Mouse (Mus musculus) midbrain, embryonic 11.5 days (tissue): Measurements from ENCODE around the gene Gm21970. TPM values are rescaled to one million over a fixed set of nuclear protein-coding genes. Genes with fewer than 3 reads are reported as not detected.

Experiments used
- ATAC-seq: fragments of 200-750 bp; cut with Nextera tagmentation; 2 replicates; pipeline ENCODE4 v1.8.0; 2017; ENCODE audit warnings: moderate TSS enrichment, moderate library complexity; ENCODE audit not compliant: low FRiP score
- DNase-seq: peaks from one replicate; pipeline ENCODE4 v3.0.0; 2015; ENCODE audit warnings: low spot score; ENCODE audit errors: missing footprints
- H3K27ac ChIP-seq: fragments of 300-500 bp; sonication (generic); 2 replicates; pipeline ENCODE4 v1.5.1; 2014; ENCODE audit warnings: low read depth, low read length
- H3K27me3 ChIP-seq: fragments of 300-500 bp; sonication (generic); 2 replicates; pipeline ENCODE4 v1.6.1; 2014; ENCODE audit warnings: mild to moderate bottlenecking, low read length, moderate library complexity, mixed read lengths; ENCODE audit not compliant: control insufficient read depth, insufficient read depth
- H3K36me3 ChIP-seq: fragments of 300-500 bp; sonication (generic); 2 replicates; pipeline ENCODE4 v1.6.1; 2014; ENCODE audit warnings: mild to moderate bottlenecking, low read length, moderate library complexity, mixed read lengths; ENCODE audit not compliant: control insufficient read depth, insufficient read depth
- H3K4me1 ChIP-seq: fragments of 300-500 bp; sonication (generic); 2 replicates; pipeline ENCODE4 v1.6.1; 2014; ENCODE audit warnings: low read length; ENCODE audit not compliant: control insufficient read depth, insufficient read depth
- H3K4me2 ChIP-seq: fragments of 300-500 bp; sonication (generic); 2 replicates; pipeline ENCODE4 v1.6.1; 2014; ENCODE audit warnings: mild to moderate bottlenecking, moderate library complexity
- H3K4me3 ChIP-seq: fragments of 300-500 bp; sonication (generic); 2 replicates; pipeline ENCODE4 v1.5.1; 2014; ENCODE audit warnings: low read depth, low read length
- H3K9ac ChIP-seq: fragments of 300-500 bp; sonication (generic); 2 replicates; pipeline ENCODE4 v1.6.1; 2014; ENCODE audit warnings: low read length
- H3K9me3 ChIP-seq: fragments of 300-500 bp; sonication (generic); 2 replicates; pipeline ENCODE4 v1.6.1; 2016; ENCODE audit warnings: low read length; ENCODE audit not compliant: control insufficient read depth
- WGBS: fragments of 180-500 bp; shearing (Covaris S2); extraction: QIAGEN DNeasy Blood & Tissue Kit; methylation state at CpG from one replicate; pipeline ENCODE4 v1.1.7; 2014; 5-methylcytosine and 5-hydroxymethylcytosine counted together
- polyA plus RNA-seq: library from polyadenylated mRNA; unstranded; fragments of >200 nt; fragmentation: Nextera tagmentation; extraction: Ambion mirVana; gene quantifications from 2 replicates; pipeline ENCODE4 v1.2.1, GENCODE M21; 2014

The Gm21970 gene
- polyA plus RNA-seq, 1 experiment from 2014 or later: not detected

DNA sequence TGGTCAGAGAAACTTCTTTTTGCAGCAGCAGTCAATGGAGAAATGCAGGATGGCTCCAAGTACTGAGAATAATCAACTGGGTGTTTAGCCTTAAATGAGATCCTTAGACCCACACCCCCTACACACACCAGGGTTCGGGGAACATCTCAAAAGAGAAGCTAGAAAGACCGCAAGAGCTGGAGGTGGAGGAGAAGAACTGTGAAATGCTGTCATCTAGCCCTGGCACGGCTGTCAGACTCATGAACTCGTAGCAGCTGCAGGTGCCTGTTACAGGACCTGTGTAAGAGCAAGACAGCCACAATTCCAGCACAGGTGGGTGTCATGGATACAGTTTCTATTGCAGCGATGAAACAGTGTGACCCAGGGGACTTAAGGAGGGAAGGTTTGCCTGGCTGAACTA, 37.9 kb upstream of the Gm21970 start:
- no peak overlapping the region for H3K4me3 ChIP-seq
- H3K9ac ChIP-seq: no peak overlapping the region
- H3K36me3 ChIP-seq: no peaks in the 10 kb centered on the region
- 86% methylated on average over 5 of the region's 5 CpGs for WGBS
- ATAC-seq: no peak
- peaks cover 2% of the 10 kb centered on the region; the same call in 1 of the 2 replicates for H3K4me1 ChIP-seq
- H3K4me2 ChIP-seq: no peak overlapping the region
- no peaks in the 10 kb centered on the region for H3K9me3 ChIP-seq
- H3K27ac ChIP-seq: no peak overlapping the region
- peaks cover 4% of the 10 kb centered on the region; the same call in 1 of the 2 replicates for H3K27me3 ChIP-seq
- DNase-seq: no peak

DNA sequence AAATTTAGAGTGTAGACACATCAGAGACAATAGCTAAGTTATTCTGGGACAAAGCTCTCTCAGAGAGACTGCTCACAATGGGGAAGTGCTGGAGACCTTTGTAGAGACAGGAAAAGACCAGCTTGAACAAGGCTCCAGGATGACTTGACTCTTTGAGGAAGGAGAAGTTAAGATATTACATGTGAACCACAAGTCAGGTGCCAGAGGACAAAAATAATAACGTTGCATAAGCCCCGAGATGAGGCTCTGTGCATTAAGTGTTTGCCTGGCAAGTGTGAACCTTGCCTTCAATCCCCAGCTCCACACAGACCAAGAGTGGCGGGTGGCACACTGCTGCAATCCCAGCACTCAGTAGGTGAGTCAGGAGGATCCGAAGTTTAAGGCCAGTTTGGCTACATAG, 36.9 kb upstream of the Gm21970 start:
- no peak for ATAC-seq
- Histone ChIP-seq H3K4me1 (no peaks in the 10 kb centered on the region), H3K36me3 (no peaks in the 10 kb centered on the region), H3K9me3 (no peaks in the 10 kb centered on the region), H3K4me3 (no peak overlapping the region), H3K27me3 (peaks cover 4% of the 10 kb centered on the region; the same call in 1 of the 2 replicates), H3K9ac (no peak overlapping the region), H3K4me2 (no peak overlapping the region), H3K27ac (no peak overlapping the region)
- DNase-seq: peak; percentile 67
- WGBS: 78% methylated on average over 4 of the region's 4 CpGs

DNA sequence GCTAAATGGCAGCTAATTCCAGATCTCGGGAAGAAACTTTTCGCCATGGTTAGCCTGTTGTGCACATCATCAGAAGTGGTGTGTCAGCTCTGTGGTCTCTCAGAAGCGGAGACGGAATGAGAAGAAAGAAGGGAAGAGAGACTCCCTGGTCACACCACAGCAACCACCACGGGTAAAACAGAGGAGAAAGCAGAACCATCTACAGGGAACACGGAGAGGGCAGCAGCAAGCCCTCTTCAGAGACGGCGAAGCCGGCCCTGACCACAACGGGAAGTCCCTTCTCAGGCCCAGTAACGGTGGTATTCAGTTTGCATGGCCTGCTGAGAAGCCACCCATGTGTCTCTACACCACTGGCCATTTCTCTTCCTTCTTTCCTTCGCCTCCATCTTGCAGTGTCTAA, 36.4 kb upstream of the Gm21970 start:
- H3K27me3 ChIP-seq: peaks cover 4% of the 10 kb centered on the region; the same call in 1 of the 2 replicates
- 76% methylated on average over 12 of the region's 12 CpGs for WGBS
- H3K9me3 ChIP-seq: no peaks in the 10 kb centered on the region
- H3K36me3 ChIP-seq: no peaks in the 10 kb centered on the region
- no peak overlapping the region for H3K4me2 ChIP-seq
- DNase-seq (peak; percentile 79), ATAC-seq (no peak)
- H3K9ac ChIP-seq: no peak overlapping the region
- H3K4me3 ChIP-seq: no peak overlapping the region
- H3K27ac ChIP-seq: no peak overlapping the region
- H3K4me1 ChIP-seq: no peaks in the 10 kb centered on the region

DNA sequence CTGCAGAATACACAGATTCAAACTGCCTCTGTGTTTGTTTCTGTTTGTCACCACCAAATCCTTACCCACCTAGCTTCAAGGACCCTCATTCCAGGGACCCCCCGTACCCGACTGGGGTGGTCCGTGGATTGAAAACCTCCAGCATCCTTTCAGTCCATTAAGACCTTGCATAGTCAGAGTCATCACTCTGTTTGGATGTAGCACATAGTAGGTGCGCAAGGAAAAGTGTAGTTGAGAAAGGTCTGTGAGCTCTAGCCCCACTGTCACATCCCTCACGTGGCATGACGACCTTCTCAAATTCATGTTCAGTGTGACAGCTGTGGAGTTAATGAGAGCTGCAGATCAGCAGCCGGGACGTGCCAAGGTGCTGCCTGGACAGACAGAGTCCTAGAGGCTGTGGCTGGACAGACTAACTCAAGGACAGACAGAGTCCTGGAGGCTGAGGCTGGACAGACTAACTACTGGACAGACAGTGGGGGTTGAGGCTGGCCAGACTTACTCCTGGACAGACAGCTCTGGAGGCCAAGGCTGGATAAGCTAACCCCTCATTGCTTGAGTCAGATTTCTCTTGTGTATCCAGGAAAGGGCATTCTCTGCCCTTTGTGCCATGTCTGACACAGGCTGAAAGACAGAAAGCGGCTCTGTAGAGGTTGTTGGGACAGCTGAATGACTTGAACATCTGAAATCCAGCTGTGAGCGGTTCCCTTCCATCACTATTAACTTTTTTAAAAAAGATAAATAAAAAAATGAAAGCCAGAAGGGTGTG, 34.6 kb upstream of the Gm21970 start:
- no peak for DNase-seq
- no peak for ATAC-seq
- Histone ChIP-seq H3K9me3 (no peaks in the 10 kb centered on the region), H3K4me2 (no peak overlapping the region), H3K4me1 (no peaks in the 10 kb centered on the region), H3K4me3 (no peak overlapping the region), H3K27me3 (peaks cover 4% of the 10 kb centered on the region; the same call in 1 of the 2 replicates), H3K27ac (no peak overlapping the region), H3K9ac (no peak overlapping the region), H3K36me3 (no peaks in the 10 kb centered on the region)
- WGBS: 83% methylated on average over 10 of the region's 10 CpGs

DNA sequence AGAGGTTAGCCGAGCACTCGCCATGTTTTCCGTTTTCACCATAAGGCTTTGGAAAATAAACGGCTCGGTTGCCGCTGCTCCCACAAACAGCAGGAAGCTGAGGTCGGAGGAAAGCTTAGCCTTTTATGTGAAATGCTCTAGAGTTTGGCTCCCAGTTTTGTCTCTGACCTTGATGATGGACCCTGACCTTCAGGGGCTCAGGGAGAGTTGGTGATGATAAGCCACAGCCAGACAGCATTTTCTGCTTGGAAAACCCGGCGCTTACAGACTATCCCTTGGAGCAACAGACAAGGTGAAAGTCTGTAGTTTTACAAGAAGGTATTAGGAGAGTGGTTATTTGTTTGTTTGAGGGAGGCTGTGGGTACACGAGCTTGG, 34.0 kb upstream of the Gm21970 start:
- Histone ChIP-seq H3K4me3 (no peak overlapping the region), H3K9me3 (no peaks in the 10 kb centered on the region), H3K9ac (no peak overlapping the region), H3K27me3 (peaks cover 4% of the 10 kb centered on the region; the same call in 1 of the 2 replicates), H3K36me3 (no peaks in the 10 kb centered on the region), H3K4me1 (no peaks in the 10 kb centered on the region), H3K4me2 (no peak overlapping the region), H3K27ac (no peak overlapping the region)
- WGBS: 60% methylated on average over 10 of the region's 10 CpGs
- DNase-seq (no peak), ATAC-seq (no peak)

DNA sequence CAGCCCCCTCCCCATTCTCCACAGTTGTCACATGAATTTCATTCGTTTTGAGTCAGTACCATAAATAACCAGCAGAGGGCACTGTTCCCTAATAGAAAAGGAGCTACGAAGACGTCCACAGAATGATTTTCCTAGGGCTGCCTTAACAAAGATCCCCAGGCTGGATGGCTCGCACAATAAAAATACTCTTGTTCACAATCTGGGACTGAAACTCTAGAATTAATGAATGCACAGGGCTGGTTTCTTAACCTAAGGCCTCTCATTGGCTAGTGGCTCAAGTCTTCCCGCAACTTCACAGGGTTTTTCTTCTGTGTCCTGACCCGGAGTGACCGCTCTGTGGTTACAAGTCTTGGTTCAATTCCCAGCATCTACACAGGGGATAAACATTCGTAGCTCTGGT, 33.0 kb upstream of the Gm21970 start:
- DNase-seq: peak; percentile 99
- Histone ChIP-seq H3K4me1 (no peaks in the 10 kb centered on the region), H3K27me3 (no peaks in the 10 kb centered on the region), H3K9me3 (no peaks in the 10 kb centered on the region), H3K36me3 (no peaks in the 10 kb centered on the region), H3K4me3 (no peak overlapping the region), H3K27ac (no peak overlapping the region), H3K9ac (no peak overlapping the region), H3K4me2 (no peak overlapping the region)
- ATAC-seq: peak; percentile 30
- 41% methylated on average over 8 of the region's 8 CpGs for WGBS

DNA sequence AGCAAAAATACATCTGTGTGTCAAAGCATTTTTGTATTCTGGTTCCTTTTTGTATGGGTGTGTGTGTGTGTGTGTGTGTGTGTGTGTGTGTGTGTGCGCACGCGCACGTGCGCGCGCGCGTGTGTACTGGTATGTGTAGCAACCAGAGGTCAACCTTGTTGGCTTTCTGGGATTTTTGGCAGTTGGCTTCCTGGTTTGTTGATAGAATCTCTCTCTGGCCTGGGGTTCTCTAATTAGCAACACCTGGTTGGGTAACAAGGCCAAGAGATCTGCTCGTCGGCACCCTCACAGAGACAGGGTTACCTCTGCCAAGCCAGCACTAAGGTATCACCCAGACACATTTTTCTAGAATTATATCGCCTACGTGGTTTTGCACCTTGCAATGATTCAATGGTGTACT, 32.0 kb upstream of the Gm21970 start:
- no peak overlapping the region for H3K4me2 ChIP-seq
- H3K4me3 ChIP-seq: no peak overlapping the region
- 94% methylated on average over 13 of the region's 13 CpGs for WGBS
- no peaks in the 10 kb centered on the region for H3K4me1 ChIP-seq
- H3K9me3 ChIP-seq: no peaks in the 10 kb centered on the region
- DNase-seq (no peak), ATAC-seq (no peak)
- no peak overlapping the region for H3K9ac ChIP-seq
- H3K36me3 ChIP-seq: no peaks in the 10 kb centered on the region
- H3K27ac ChIP-seq: no peak overlapping the region
- no peaks in the 10 kb centered on the region for H3K27me3 ChIP-seq

DNA sequence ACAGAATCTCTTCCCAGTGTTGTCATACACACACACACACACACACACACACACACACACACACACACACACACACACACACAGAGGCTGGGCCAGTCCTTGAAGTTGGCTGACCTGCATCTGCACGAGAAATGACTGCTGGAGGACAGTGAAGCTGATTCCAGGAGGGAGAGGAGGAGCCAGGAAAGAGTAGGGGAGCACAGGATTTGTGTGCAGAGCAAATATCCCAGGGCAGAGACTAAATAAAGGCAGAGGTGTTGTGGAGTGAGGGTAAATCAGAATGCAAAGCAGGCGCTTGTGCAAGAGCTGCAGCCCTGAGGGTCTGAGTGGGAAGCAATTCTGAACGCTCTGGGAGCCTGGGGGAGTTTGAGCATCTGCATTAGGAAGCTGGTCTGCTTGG, 31.4 kb upstream of the Gm21970 start:
- Histone ChIP-seq H3K9ac (no peak overlapping the region), H3K9me3 (no peaks in the 10 kb centered on the region), H3K4me3 (no peak overlapping the region), H3K36me3 (no peaks in the 10 kb centered on the region), H3K27ac (no peak overlapping the region), H3K4me2 (no peak overlapping the region), H3K4me1 (no peaks in the 10 kb centered on the region), H3K27me3 (no peaks in the 10 kb centered on the region)
- DNase-seq (peak; percentile 73), ATAC-seq (no peak)
- 53% methylated on average over 3 of the region's 3 CpGs for WGBS

DNA sequence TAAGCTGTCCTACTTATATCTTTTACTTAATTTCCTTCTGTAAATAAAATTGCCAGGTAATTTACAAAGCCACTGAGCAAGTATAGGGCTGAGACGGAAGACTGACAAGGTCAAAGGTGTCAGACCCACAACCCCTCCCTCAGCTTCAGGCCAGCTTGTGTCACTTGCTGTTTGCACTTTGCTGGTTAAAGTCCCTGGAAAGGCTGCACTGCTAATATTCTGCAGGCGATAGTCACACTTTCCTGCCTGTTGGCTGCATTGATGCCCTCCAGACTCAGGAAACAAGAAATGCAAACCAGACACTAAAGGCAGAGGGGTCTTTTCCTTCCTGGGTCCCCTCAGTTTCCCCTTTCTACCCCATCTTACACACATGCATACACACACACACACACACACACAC, 29.5 kb upstream of the Gm21970 start:
- no peak overlapping the region for H3K9ac ChIP-seq
- no peak overlapping the region for H3K4me2 ChIP-seq
- H3K9me3 ChIP-seq: no peaks in the 10 kb centered on the region
- no peaks in the 10 kb centered on the region for H3K27me3 ChIP-seq
- ATAC-seq: no peak
- H3K27ac ChIP-seq: no peak overlapping the region
- DNase-seq: no peak
- no peak overlapping the region for H3K4me3 ChIP-seq
- no peaks in the 10 kb centered on the region for H3K4me1 ChIP-seq
- WGBS: 68% methylated on average over 2 of the region's 2 CpGs
- no peaks in the 10 kb centered on the region for H3K36me3 ChIP-seq
